Mouse (Mus musculus) heart, embryonic 16.5 days (tissue): ENCODE results near the gene Exoc6. TPM values are rescaled to one million over a fixed set of nuclear protein-coding genes. Genes with fewer than 3 reads are reported as not detected.
A peak's percentile ranks its signal among the peaks of the same experiment; 100 is the strongest.

ENCODE experiments used
- ATAC-seq: fragments of 200-750 bp; cut with Nextera tagmentation; replicated peaks from 2 replicates; pipeline ENCODE4 v1.8.0; 2017; ENCODE audit warnings: moderate number of reproducible peaks; ENCODE audit not compliant: insufficient read depth, low FRiP score; ENCODE audit errors: extremely low read depth
- H3K27ac ChIP-seq: fragments of 300-500 bp; sonication (generic); 2 replicates; pipeline ENCODE4 v1.5.1; 2014; ENCODE audit warnings: mild to moderate bottlenecking, low read length, control low read depth, moderate library complexity
- H3K27me3 ChIP-seq: fragments of 300-500 bp; sonication (generic); 2 replicates; pipeline ENCODE4 v1.6.1; 2014; ENCODE audit warnings: low read length, mixed read lengths; ENCODE audit not compliant: control insufficient read depth, insufficient read depth
- H3K36me3 ChIP-seq: fragments of 300-500 bp; sonication (generic); 2 replicates; pipeline ENCODE4 v1.6.1; 2014; ENCODE audit not compliant: control insufficient read depth, insufficient read depth
- H3K4me1 ChIP-seq: fragments of 300-500 bp; sonication (generic); 2 replicates; pipeline ENCODE4 v1.6.1; 2014; ENCODE audit warnings: low read length, mixed read lengths; ENCODE audit not compliant: control insufficient read depth, insufficient read depth
- H3K4me2 ChIP-seq: fragments of 300-500 bp; sonication (generic); 2 replicates; pipeline ENCODE4 v1.6.1; 2014; ENCODE audit warnings: low read depth, mild to moderate bottlenecking, control low read depth, low read length
- H3K4me3 ChIP-seq: fragments of 300-500 bp; sonication (generic); 2 replicates; pipeline ENCODE4 v1.5.1; 2014; ENCODE audit warnings: mild to moderate bottlenecking, control low read depth, low read length
- H3K9ac ChIP-seq: fragments of 300-500 bp; sonication (generic); 2 replicates; pipeline ENCODE4 v1.6.1; 2014; ENCODE audit warnings: low read length, control low read depth
- H3K9me3 ChIP-seq: fragments of 300-500 bp; sonication (generic); replicated peaks from 2 replicates; pipeline ENCODE4 v1.6.1; 2016; ENCODE audit warnings: low read length; ENCODE audit not compliant: control insufficient read depth
- WGBS: fragments of 180-500 bp; shearing (Covaris S2); extraction: QIAGEN DNeasy Blood & Tissue Kit; methylation state at CpG from one replicate; pipeline ENCODE4 v1.1.7; 2014; 5-methylcytosine and 5-hydroxymethylcytosine counted together
- polyA plus RNA-seq: library from polyadenylated mRNA; unstranded; fragments of >200 nt; fragmentation: Nextera tagmentation; extraction: Ambion mirVana; gene quantifications from 2 replicates; pipeline ENCODE4 v1.2.1, GENCODE M21; 2015

Gene Exoc6
- polyA plus RNA-seq, 1 experiment from 2014 or later: 20.5 TPM

- ATAC-seq: no peak
- peak overlapping the region; percentile 34; the same call in 1 of the 2 replicates for H3K4me2 ChIP-seq
- H3K9ac ChIP-seq: no peak overlapping the region
- no peaks in the 10 kb centered on the region for H3K36me3 ChIP-seq
- H3K9me3 ChIP-seq: no peaks in the 10 kb centered on the region
- WGBS: 44% methylated on average over 6 of the region's 6 CpGs
- H3K27me3 ChIP-seq: no peaks in the 10 kb centered on the region
- H3K4me3 ChIP-seq: no peak overlapping the region; the same call in 1 of the 2 replicates
- H3K27ac ChIP-seq: peak overlapping the region; percentile 61
- peaks cover 19% of the 10 kb centered on the region for H3K4me1 ChIP-seq
These were observed 9.8 kb downstream of the Exoc6 start for GRCm38 (mm10) chr19:37560080-37560427.

DNA sequence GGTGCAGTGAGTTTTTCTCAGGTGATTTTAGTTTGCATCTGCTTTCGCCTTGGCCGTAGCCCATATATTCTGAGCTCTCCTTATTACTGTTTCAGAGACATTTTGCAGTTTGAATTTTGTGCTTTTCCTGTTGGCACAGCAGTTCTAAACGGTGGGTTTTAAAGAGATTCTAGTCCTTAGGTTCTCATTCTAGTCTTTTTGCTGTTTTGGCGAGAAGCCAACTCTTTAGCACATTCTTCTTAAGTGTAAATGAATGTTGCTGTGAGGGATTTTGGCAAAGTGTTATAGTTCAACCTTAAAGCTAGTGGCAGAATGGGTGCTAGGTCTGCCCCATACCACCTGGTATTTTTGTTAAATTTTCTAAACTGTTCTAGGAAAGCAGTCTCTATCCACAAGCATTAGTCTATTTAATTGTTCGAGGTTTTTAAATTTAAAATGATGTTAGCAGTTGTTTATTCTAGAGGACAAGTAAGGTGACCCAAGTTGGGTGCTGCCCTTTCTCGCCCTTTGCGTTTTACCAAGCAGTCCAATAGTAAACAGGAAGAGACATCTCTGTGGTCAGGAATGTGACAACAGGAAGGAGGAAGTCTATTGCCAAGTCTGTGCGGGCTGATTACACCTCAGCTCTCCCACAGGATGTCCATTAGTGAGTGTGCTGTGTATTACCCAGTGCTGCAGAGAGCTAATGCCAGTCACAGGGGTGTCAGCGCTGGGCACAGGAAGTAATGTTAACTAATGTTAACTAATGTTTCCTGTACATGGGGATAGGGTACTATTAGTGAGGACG, 11.1 kb downstream of the Exoc6 start:
- Histone ChIP-seq H3K4me3 (no peak overlapping the region), H3K4me2 (no peak overlapping the region), H3K27me3 (no peaks in the 10 kb centered on the region), H3K36me3 (no peaks in the 10 kb centered on the region), H3K9me3 (no peaks in the 10 kb centered on the region), H3K27ac (peak overlapping the region; percentile 52), H3K9ac (no peak overlapping the region), H3K4me1 (peaks cover 19% of the 10 kb centered on the region)
- ATAC-seq: peak; percentile 74
- WGBS: 57% methylated on average over 10 of the region's 10 CpGs

DNA sequence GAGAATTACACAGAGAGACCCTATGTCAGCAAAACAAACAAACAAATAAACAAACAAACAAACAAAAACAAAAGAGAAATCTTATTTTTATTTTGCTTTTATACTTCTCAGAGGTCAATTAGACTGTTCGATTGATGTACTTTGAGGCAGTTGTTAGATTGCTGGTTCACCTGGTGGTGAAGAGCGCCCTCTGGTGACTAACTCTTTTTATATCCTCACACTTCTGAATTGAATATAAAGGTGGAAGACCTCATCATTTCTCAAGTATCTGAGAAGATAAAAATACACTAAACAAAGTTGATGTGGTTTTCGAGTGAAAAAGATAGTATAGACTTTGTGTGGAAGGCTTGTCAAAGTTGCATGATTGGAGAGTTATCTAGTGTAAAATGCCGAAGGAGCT, 13.5 kb downstream of the Exoc6 start:
- no peak overlapping the region for H3K9ac ChIP-seq
- H3K9me3 ChIP-seq: no peaks in the 10 kb centered on the region
- 26% methylated on average over 4 of the region's 4 CpGs for WGBS

DNA sequence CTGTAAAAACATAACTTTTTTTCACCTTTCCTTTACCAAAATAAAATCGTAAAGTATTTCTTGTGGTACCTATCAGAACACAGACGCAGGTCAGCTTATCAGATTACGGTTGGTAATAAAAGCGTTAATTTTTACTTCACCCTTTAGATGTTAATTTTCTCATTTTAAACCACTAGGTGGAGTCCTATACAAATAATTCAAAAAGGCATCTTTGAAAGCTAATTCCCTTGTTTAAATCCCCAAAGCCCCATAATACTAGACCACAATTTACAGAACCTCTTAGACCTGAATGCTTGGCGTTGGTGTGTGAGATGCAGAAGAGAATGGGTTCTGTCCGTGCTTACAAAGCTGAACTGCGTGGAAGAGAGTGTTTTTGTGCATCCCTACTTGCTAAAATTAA, 15.6 kb downstream of the Exoc6 start:
- Histone ChIP-seq H3K36me3 (no peaks in the 10 kb centered on the region), H3K4me2 (no peak overlapping the region), H3K27me3 (no peaks in the 10 kb centered on the region), H3K9ac (no peak overlapping the region), H3K27ac (no peak overlapping the region), H3K4me1 (0 out of 2 replicates have a peak, but pooled peaks cover 7% of the 10 kb centered on the region), H3K9me3 (no peaks in the 10 kb centered on the region), H3K4me3 (no peak overlapping the region)
- no peak for ATAC-seq
- 54% methylated on average over 7 of the region's 7 CpGs for WGBS

More for the DNA sequence above, 13.5 kb downstream of the Exoc6 start:
- no peak overlapping the region for H3K4me3 ChIP-seq
- no peak overlapping the region for H3K27ac ChIP-seq
- peaks cover 18% of the 10 kb centered on the region for H3K4me1 ChIP-seq
- H3K27me3 ChIP-seq: no peaks in the 10 kb centered on the region
- no peaks in the 10 kb centered on the region for H3K36me3 ChIP-seq
- H3K4me2 ChIP-seq: no peak overlapping the region
- no peak for ATAC-seq

DNA sequence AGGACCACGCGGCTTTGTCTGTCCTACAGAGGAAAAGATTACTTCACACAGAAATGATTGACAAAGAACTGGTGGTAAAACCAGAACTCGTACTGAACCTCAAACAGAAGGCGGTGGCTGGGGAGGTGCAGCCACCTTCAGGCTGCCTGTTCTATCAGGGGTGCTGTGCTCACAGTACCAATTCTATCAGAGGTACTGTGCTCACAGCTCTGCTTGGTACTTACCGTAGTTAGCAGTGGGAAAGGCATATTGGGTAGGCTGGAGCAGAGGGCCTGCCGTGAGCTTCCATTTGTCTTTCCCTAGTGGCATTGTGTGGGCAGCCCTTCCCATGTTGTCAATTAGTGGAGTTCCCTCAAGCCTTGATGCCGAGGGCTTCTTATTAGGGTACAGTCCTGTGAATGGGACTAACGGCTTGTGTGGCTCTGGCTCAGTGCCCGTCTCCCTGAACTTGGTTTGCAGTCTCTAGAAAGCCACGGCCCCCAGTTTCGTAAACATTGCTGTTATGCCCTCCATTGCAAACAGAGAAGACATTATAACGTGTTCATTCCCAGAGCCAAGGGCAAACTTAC, 19.1 kb downstream of the Exoc6 start:
- WGBS: 77% methylated on average over 12 of the region's 12 CpGs
- Histone ChIP-seq H3K9ac (no peak overlapping the region), H3K4me2 (no peak overlapping the region), H3K27ac (no peak overlapping the region), H3K27me3 (no peaks in the 10 kb centered on the region), H3K4me3 (no peak overlapping the region), H3K4me1 (no peaks in the 10 kb centered on the region), H3K9me3 (no peaks in the 10 kb centered on the region), H3K36me3 (peaks cover 16% of the 10 kb centered on the region)
- ATAC-seq: no peak

- no peaks in the 10 kb centered on the region for H3K4me1 ChIP-seq
- peaks cover 16% of the 10 kb centered on the region for H3K36me3 ChIP-seq
- H3K27ac ChIP-seq: no peak overlapping the region
- no peak overlapping the region for H3K4me2 ChIP-seq
- no peaks in the 10 kb centered on the region for H3K27me3 ChIP-seq
- 83% methylated on average over 10 of the region's 10 CpGs for whole genome bisulfite sequencing
- H3K9ac ChIP-seq: no peak overlapping the region
- H3K4me3 ChIP-seq: no peak overlapping the region
- H3K9me3 ChIP-seq: no peaks in the 10 kb centered on the region
- ATAC-seq: no peak
These were observed 20.9 kb downstream of the Exoc6 start for GRCm38 (mm10) chr19:37570966-37571718.

DNA sequence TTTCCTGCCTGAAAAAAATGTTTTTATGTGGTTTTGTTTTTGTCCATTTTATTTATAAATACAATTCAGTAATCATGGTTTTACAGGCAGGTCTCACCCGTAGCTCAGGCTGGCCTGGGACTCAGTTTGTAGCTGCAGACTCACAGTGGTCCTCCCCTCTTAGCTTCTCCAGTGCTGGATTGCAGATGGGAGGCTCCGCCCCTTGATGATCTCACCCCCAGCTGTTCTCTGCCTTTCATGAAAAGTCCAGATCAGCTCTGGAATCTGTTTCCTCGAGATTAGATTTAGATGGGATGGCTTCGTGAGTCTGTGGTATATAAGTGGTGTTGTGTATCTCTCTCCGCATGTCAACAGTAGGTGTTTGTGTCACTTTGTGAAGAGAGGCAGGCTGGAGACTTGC, 24.6 kb downstream of the Exoc6 start:
- Histone ChIP-seq H3K9me3 (no peaks in the 10 kb centered on the region), H3K4me1 (no peaks in the 10 kb centered on the region), H3K4me2 (no peak overlapping the region), H3K27ac (no peak overlapping the region), H3K9ac (no peak overlapping the region), H3K4me3 (no peak overlapping the region), H3K36me3 (peaks cover 16% of the 10 kb centered on the region), H3K27me3 (no peaks in the 10 kb centered on the region)
- ATAC-seq: no peak
- WGBS: 46% methylated on average over 5 of the region's 5 CpGs

DNA sequence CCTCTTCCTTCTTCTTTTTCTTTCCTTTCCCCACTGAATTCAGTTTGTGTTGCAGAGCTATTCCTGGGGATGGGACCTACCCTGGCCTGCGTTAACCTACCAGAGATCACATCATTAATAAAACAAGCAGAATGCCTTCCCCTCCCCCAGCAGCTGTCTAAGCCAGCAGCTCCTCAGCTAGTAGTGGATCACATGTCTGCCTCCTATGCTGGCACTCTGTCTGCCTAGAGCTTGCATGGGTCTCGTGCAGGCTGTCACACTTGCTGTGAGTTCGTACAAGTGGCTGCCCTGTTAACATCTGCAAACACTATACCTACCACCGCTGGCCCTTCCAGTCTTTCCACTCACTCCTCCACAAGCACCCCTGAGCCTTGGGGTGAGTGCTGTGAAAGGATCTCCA, 29.4 kb downstream of the Exoc6 start:
- Histone ChIP-seq H3K4me1 (no peaks in the 10 kb centered on the region), H3K4me2 (no peak overlapping the region), H3K36me3 (no peaks in the 10 kb centered on the region), H3K27ac (no peak overlapping the region), H3K9me3 (no peaks in the 10 kb centered on the region), H3K4me3 (no peak overlapping the region), H3K9ac (no peak overlapping the region), H3K27me3 (no peaks in the 10 kb centered on the region)
- ATAC-seq: peak; percentile 85
- WGBS: 40% methylated on average over 4 of the region's 4 CpGs

- ATAC-seq: no peak
- Histone ChIP-seq H3K36me3 (no peaks in the 10 kb centered on the region), H3K27ac (no peak overlapping the region), H3K4me1 (no peaks in the 10 kb centered on the region), H3K9ac (no peak overlapping the region), H3K27me3 (no peaks in the 10 kb centered on the region), H3K4me2 (no peak overlapping the region), H3K9me3 (no peaks in the 10 kb centered on the region), H3K4me3 (no peak overlapping the region)
- WGBS: 88% methylated on average over 6 of the region's 6 CpGs
These were observed 30.2 kb downstream of the Exoc6 start for GRCm38 (mm10) chr19:37580438-37580837.
